Mouse (Mus musculus) cortical plate, adult 2 months (tissue): ENCODE measurements around the gene Casz1.

Experiments used
- CTCF ChIP-seq: fragments of 200-500 bp; IDR thresholded peaks from 2 replicates; pipeline ENCODE4 v1.5.1; 2011; ENCODE audit warnings: mild to moderate bottlenecking, control low read depth, low read length; ENCODE audit not compliant: insufficient read depth; ENCODE audit errors: extremely low read depth
- POLR2A ChIP-seq: fragments of 200-500 bp; IDR thresholded peaks from 2 replicates; pipeline ENCODE4 v1.6.1; 2011; ENCODE audit warnings: mild to moderate bottlenecking, low read length, control low read depth; ENCODE audit not compliant: insufficient read depth; ENCODE audit errors: extremely low read depth

- TF ChIP-seq CTCF: no peak
- TF ChIP-seq POLR2A: no peak
These were observed 126.5 kb downstream of the Casz1 start for GRCm38 (mm10) chr4:148930721-148931229.
